Mouse (Mus musculus) kidney, postnatal 36 days (tissue): ENCODE measurements around the gene Col1a1.

ENCODE experiments used
- DNase-seq, 2 experiments: peaks; one replicate each; pipeline ENCODE4 v3.0.0; 2021 to 2022; ENCODE audit warnings: mixed read lengths in 2 of 2

Col1a1 gene

GRCm38 (mm10) chr11:94936045-94936444 lies at the start of gene Col1a1:
Gene Col1a1 (plus strand): TSS chr11:94936224.
- peak; percentile 20 to 58 for DNase-seq

DNA sequence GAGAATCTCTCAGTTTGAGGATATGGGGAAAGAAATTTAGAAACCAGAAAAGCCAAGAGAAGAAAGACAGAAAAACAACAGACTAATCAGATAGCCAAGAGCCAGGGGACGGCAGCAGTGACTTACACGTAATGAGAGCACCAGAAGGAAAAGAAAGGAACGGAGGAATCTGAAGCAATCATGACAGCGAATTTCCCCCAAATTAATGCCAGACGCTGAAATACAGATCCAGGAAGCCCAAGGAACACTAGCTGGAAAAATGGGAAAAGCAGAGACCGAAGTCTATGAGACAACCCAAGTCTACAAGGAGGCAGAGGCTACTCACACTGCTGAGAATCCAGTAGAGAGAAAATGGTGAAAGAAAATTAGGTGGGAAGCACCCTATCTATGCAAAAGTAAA lies 44.9 kb upstream of the Col1a1 start:
- no peak for DNase-seq

DNA sequence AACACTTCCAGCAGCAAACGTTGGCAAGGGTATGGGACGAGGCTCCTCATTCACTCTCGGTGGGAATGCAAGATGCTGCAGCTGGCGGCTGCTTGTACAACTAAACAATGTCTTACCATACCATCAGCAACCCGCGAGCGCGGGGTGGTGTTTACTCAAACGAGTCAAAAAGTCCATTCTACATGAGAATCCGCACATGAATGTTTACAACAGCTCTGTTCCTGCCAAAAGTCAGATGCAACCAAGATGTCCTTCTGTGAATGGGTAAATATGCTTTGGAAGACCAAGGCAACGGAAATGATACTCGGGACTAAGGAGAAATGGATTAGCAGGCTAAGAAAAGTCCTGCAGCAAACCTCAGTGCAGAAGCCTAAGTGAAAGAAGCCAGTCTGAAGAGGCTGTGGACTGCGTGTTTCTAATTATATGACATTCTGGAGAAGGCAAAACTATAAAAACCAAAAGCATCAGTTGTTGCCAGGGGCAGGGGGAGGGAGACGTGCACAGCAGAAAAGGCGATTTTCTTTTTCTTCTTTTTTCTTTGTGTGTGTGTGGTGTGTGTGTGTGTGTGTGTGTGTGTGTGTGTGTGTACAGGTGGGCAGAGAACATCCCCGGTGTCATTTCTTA lies 39.2 kb upstream of the Col1a1 start:
- no peak for DNase-seq

GRCm38 (mm10) chr11:94901231-94901630 lies 34.8 kb upstream of the Col1a1 start:
- DNase-seq, result peak in 1 of 2 experiments; percentile 25

DNA sequence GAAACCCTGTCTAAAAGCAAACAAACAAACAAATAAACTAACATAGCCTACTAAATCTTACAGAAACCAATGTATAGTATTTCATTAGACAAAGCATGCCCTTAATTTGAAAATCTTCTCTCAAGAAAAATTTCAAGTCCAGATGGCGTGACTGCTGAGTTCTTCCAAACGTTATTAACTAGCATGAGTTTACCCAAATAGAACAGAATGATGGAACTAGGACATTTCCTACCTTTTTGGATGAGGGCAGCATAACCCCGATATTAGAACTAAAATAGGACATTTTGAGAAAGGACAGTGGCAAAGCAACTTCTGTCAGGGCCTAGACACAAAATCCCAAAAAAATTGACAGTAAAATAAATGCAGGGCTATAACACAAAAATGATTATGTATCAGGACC lies 31.7 kb upstream of the Col1a1 start:
- no peak for DNase-seq

DNA sequence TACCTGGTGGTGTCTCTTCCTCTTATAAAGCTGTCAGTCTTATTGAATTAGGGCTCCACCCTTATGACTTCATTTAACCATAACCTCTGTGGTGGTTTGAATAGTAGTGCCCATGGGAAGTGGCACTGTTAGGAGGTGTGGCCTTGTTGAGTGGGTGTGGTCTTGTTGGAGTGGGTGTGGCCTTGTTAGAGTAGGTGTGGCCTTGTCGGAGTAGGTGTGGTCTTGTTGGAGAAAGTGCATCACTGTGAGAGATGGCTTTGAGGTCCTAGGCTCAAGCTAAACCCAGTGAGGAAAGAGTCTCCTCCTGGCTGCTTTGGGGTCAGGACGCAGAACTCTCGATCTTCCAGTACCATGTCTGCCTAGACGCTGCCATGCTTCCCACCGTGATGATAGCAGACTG lies 25.1 kb upstream of the Col1a1 start:
- no peak for DNase-seq

GRCm38 (mm10) chr11:94912568-94912967 lies 23.5 kb upstream of the Col1a1 start:
- no peak for DNase-seq

GRCm38 (mm10) chr11:94913302-94914090 lies 22.5 kb upstream of the Col1a1 start:
- DNase-seq, result peak in 1 of 2 experiments; percentile 10

DNA sequence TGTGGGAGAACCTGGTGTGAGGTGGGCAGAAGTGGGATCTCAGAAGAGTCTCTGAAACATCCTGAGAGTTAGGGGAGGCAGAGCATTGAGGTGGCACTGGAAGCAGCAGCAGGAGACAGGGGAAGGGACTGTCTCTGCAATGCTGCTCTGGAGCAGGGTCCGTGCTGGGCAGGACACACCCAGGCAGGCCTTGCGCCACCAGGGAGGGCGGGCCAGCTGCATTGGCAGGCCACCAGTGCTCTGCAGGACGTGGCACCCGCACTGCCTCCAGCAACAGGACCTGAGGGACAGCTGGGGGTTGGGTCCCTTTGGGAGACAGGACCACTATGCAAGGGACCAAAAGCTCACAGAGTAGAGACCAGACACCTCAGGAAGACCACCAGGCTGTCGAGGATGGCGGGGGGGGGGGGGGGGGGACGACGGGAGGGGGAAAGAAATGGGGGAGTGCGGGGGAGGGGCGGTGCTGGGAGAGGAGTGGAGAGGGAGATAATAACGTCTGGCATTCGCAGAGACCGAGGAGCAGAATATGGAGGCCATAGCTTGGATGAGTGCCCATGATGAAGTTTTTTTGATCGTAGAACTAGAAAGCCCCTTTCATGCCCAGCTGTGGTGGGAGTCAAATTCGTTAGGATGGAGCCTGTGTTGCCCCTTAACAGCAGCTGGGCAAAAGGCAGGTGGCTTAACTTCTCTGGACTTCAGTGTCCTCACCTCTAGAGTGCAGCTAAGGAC lies 20.2 kb upstream of the Col1a1 start:
- peak in 1 of 2 experiments; percentile 42 for DNase-seq

- no peak for DNase-seq
These were observed 19.5 kb upstream of the Col1a1 start for GRCm38 (mm10) chr11:94916477-94916876.

DNA sequence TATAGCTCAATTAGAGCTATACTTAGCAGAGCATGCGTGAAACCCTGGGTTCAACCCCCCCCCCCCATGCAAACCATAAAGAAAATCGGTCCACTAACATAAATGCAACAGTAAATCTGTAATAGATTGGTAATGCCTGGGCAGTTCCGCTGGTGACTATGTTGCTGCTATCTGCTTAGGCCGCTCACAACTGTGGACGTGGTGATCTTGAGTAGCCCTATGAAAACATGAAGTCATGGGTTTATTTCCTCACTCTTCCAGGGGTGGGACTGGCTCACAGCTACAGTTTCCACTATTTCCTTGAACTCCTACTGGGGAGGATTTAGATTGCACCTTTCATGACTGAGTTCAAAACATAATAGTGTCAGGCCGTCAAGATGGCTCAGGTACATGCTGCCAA lies 18.3 kb upstream of the Col1a1 start:
- DNase-seq, result no peak

- no peak for DNase-seq
These were observed 15.0 kb upstream of the Col1a1 start for GRCm38 (mm10) chr11:94920996-94921401.

DNA sequence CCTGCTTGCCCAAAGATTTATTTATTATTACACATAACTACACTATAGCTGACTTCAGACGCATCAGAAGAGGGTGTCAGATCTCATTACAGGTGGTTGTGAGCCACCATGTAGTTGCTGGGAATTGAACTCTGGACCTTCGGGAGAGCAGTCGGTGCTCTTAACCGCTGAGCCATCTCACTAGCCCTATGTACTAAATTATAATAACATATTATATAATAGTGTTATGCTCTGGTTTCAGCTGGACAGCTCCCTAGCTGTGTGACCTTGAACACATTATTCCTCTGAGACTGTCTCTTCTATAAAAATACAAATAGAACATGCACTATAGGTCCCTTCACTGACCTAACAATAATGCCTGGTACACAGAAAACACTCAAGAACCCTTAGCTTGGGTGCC lies 11.0 kb upstream of the Col1a1 start:
- no peak for DNase-seq

GRCm38 (mm10) chr11:94926431-94926830 lies 9.6 kb upstream of the Col1a1 start:
- DNase-seq, result no peak

GRCm38 (mm10) chr11:94927771-94928291 lies 8.2 kb upstream of the Col1a1 start:
- DNase-seq, result peak; percentile 20 to 27

DNA sequence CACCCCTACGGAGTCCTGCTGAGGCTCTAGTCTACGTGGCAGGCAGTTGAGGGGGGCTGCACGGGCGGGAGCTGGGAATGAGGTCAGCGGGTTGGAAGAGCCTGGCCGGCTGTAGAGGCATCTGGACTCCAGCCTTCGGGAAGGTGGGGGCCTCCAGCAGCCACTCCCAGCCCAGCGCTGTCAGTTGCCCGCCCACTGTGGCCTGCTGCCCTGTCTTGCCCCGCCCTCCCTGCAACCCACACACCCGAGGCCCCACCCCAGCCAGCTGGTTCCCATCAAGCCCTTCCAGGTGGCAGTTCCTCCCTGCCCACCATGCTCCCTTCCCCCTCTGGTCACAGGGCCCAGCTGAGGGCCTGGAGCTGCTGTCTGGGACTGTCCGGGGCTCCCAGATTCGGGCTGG lies 7.2 kb upstream of the Col1a1 start:
- peak; percentile 76 to 80 for DNase-seq

GRCm38 (mm10) chr11:94929599-94929998 lies 6.4 kb upstream of the Col1a1 start:
- no peak for DNase-seq

GRCm38 (mm10) chr11:94930151-94930550 lies 5.9 kb upstream of the Col1a1 start:
- no peak for DNase-seq

DNA sequence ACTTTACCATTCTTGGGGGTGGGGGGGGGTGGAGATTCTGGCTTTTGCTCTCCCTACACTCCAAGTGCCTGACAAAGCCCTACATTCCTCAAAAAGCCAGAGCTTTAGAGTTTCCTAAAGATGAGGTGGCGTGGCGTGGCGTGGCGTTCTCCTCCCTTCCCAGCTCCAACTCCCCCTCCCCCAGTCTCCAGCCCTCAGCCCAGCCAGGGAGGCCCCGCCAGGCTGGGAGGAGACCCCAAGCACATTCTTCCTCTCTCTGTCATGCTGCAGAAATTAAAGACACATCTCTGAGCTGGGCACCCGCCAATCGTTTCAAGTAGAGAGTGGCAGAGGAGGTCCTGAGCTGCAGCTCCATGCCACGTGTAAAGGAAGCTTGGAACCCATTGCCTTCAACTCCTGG lies 2.4 kb upstream of the Col1a1 start:
- peak in 1 of 2 experiments; percentile 8 for DNase-seq

DNA sequence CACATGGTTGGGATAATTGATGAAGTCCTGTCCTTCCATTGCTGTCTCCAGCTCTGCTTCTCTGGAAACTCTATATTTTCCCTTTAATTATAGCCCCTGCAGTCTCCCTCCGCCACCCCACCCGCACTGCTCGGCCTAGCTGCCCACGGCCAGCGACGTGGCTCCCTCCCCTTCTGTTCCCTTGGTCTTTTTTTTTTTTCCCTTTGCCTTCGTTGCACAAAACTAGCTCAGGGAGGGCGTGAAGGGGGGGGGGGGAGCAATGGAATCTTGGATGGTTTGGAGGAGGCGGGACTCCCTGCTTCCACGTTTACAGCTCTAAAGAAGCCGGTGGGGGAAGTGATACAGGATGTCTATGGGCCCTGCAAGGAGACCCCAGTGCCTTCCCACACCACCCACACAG lies 1.5 kb upstream of the Col1a1 start:
- DNase-seq, result no peak

GRCm38 (mm10) chr11:94936851-94937295 lies 849 bp downstream of the Col1a1 start:
- peak; percentile 91 to 95 for DNase-seq

- no peak for DNase-seq
These were observed 1.3 kb downstream of the Col1a1 start for GRCm38 (mm10) chr11:94937335-94937781.

- DNase-seq, result no peak
These were observed 1.8 kb downstream of the Col1a1 start for GRCm38 (mm10) chr11:94937787-94938186.
